Mouse (Mus musculus): ENCODE measurements around the gene Zfp146.
"Not testable (repeated sequence)": the region's sequence is repeated elsewhere in the genome, so short reads cannot be mapped to it uniquely, and the experiment has no call there.

Gene Zfp146

GRCm38 (mm10) chr7:30189116-30189491, 19.6 kb upstream of the Zfp146 start:
- DNase-seq: no peak

- DNase-seq: peak; percentile 42 to 49
Measured at GRCm38 (mm10) chr7:30188344-30189115, 19.0 kb upstream of the Zfp146 start.

DNA sequence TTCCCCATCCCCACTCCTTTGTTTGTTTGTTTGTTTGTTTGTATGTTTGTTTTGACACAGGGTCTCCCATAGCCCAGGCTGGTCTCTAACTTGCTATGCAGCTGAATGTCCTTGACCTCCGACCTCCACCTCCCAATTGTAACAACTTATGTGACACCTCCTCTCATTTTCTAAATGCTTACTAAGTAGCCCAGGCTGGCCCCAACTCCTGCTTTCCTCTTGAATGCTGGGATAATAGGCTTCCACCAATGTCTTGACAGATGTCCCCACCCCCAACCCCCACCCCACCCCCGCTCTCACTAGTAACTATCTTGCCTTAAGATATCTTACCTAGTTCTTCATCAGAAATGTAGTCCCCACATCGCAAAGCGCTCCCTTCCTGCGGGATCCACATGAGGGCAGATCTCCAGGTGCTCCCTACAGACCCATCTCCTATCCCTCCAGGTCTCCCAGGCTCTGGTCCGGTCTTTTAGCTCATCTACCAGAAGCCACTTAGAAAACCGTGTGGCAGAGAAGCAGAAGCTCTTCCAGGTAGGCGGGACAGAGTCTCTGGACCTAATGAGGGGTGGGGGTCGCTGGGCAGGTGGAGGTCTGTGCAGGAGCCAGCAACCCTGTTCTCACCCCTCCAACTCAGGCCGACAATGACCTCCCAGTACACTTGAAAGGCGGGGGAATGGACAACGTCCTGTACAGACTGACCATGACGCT, 15.2 kb upstream of the Zfp146 start:
- DNase-seq: no peak

DNA sequence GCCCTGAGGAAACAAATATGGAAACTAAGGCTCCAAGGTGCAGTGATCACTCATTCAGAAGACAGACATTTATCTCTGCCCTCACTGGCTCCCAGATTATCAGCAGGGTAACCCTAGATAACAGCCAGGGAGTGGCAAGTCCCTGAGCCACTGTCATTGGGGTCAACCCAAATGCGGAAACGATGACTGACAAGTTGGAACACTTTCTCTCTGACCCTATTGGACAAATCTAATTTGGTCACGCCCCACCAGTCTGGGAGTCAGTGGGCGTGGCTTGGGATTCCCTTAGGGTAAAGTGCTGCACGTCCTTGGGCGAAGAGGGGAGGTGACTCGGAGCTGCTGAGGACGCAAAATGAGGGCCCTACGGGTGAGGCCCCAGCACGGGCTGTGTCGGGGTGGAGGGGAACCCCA, 14.3 kb upstream of the Zfp146 start, which contains the start of gene Cox7a1:
Gene Cox7a1, plus strand, starts transcription at position 266 of the 411 bp plus-strand sequence.
- peak; percentile 70 to 75 for DNase-seq

GRCm38 (mm10) chr7:30183189-30183588, 13.6 kb upstream of the Zfp146 start:
- not testable (repeated sequence) for DNase-seq

GRCm38 (mm10) chr7:30181929-30182328, 12.4 kb upstream of the Zfp146 start:
- peak in 1 of 2 experiments; percentile 42 for DNase-seq

DNA sequence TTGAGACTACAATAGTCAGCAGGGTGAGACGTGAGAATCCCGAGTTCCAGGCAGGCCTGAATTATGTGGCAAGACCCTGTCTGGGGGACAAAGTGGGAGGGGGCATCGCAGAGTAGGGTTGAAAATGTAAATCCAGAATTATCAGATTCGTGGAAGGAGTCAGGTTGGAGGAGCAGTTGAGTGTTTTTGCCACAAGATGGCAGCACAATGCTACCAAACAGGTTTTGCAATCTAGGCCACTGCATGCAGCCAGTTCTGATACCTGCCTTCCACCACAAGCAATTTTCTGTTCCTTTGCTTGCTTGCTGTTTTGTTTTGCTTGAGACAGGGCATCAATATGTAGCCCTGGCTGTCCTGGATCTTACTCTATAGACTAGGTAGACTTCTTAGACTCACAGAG, 11.8 kb upstream of the Zfp146 start:
- DNase-seq: peak; percentile 81 to 82

DNA sequence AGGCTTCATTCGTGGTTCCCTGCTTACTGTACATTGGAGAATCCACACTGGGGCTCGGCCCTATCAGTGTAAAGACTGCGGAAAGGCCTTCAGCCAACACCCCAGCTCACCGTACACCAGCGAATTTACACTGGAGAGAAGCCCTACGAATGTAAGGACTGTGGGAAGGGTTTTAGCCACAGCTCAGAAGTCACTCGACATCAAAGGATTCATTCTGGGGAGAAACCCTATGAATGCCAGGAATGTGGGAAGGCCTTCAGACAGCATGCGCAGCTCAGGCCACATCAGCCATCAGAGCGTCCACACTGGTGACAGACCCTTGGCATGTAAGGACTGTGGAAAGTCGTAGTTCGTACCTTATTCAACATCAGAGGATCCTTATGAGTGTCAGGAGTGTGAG, 8.7 kb upstream of the Zfp146 start:
- no peak for DNase-seq

DNA sequence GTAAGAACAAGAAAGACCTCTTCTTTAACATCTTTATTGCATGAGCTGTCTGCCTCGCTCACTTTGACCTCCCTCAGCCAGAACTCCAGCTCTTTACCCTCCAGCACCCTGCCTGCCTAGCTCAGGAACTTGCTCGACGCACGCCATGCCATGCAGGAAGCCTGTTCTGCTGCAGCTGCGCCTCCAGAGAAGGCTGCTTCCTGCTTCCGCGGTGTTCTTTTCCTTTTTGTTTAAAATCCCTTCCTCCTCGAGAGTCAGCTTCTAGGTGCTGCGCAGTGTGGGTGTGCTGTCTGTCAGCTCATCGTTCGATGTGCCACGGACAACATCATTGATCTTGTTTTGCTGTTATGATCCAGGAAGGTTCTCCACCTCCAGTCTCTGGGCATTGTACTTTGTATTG, 6.9 kb upstream of the Zfp146 start:
- no peak for DNase-seq

DNA sequence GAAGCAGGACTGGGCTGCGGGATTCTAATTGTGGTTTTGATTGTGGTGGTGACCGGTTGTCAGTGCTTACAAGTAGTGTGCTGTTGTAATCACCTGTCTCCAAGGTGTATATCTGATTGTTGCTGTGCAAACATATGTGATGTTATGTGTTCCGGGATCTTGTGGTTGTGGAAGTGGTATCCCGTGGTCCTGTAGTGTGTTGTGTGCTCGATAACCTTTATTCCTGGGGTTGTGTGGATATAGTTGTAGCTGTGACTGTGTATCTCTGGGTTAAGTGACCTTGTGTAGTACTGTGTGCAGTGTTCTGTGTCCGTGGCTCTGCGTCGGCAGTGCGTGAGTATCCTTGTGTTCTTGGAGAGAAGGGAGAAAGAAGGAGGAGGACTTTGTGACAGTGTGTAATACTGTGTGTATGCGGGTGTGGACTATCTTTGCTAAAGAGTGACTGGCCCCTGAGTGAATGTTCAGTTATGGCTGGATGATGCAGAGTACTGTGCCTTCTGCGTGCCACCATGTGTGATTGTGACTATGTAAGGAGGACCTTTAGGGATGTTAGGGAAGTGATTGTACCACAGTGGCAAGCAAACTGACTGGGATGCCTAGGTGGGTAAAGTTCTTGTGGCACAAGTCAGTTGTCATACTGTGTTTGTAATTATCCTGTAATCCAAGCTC, 867 bp upstream of the Zfp146 start:
- DNase-seq: no peak

- DNase-seq: no peak
Measured at GRCm38 (mm10) chr7:30168914-30169582, 502 bp downstream of the Zfp146 start.

- no peak for DNase-seq
Measured at GRCm38 (mm10) chr7:30164745-30165144, 4.8 kb downstream of the Zfp146 start.

- DNase-seq: no peak
Measured at GRCm38 (mm10) chr7:30163113-30163512, 6.4 kb downstream of the Zfp146 start.

DNA sequence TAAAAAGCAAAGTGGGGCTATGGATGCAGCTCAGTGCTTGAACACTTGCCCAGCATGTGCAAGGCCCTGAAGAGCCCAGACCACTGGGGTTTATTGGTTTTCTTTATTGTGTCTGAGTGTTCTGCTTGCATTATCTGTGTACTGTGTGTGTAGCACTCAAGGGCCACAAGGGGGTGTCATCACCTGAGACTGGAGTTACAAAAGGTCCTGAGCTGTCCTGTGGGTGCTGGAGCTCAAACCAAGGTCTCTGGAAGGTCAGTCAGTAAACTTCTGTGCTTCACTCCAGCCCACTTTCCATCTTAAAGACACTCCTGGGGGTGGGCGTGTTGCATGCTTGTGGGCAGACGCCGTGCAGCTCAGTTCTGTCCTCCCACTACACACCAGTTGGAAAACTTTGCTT, 14.0 kb downstream of the Zfp146 start:
- no peak for DNase-seq

- DNase-seq: no peak
Measured at GRCm38 (mm10) chr7:30154040-30154439, 15.5 kb downstream of the Zfp146 start.

DNA sequence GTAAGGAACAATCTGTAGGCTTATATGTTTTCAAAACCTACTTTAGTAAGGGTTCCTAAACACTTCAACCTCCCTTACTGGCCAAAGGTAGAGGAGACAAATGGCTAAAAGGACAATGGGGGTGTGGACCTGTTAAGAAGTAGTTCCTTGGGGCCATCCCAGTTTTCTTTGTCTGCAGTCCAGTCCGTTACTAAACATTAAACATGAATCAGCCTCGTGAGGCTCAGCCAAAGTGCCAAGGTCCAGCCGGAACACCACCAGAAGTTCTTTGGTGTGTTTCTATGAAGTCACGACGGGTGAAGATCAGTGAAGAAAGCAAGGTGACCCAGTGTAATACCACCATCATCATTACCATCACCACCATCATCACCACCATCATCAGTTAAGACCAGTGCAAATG, 22.5 kb downstream of the Zfp146 start:
- no peak for DNase-seq

GRCm38 (mm10) chr7:30143555-30144209, 25.9 kb downstream of the Zfp146 start:
- DNase-seq: peak; percentile 55 to 58

- no peak for DNase-seq
Measured at GRCm38 (mm10) chr7:30143170-30143554, 26.4 kb downstream of the Zfp146 start.

- DNase-seq: peak in 1 of 2 experiments; percentile 18
Measured at GRCm38 (mm10) chr7:30136826-30137225, 32.7 kb downstream of the Zfp146 start.

GRCm38 (mm10) chr7:30132396-30132795, 37.2 kb downstream of the Zfp146 start:
- no peak for DNase-seq

GRCm38 (mm10) chr7:30129900-30130299, 39.6 kb downstream of the Zfp146 start:
- no peak for DNase-seq

- no peak for DNase-seq
Measured at GRCm38 (mm10) chr7:30122188-30122530, 47.4 kb downstream of the Zfp146 start.
